Mouse (Mus musculus) cerebral cortex, adult 2 months (tissue): ENCODE results near the gene Sltm.

Source experiments
- WGBS: fragments of 180-500 bp; shearing (Covaris S2); methylation state at CpG from one replicate; pipeline ENCODE4 v1.1.7; 2018; 5-methylcytosine and 5-hydroxymethylcytosine counted together

Sltm gene

DNA sequence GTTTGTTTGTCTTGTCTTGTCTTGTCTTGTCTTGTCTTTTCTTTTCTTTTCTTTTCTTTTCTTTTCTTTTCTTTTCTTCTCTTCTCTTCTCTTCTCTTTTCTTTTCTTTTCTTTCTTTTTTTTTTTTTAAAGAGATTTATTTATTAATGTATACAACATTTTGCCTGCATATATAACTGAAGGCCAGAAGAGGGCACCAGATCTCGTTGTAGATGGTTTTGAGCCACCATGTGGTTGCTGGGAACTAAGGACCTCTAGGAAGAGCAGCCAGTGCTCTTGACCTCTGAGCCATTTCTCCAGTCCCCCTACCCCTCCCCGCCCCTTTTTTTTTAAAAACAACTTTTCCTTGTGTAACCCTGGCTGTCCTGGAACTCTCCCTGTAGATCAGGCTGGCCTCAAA is 9.7 kb downstream of the Sltm start:
- WGBS: 98% methylated on average over 2 of the region's 2 CpGs

DNA sequence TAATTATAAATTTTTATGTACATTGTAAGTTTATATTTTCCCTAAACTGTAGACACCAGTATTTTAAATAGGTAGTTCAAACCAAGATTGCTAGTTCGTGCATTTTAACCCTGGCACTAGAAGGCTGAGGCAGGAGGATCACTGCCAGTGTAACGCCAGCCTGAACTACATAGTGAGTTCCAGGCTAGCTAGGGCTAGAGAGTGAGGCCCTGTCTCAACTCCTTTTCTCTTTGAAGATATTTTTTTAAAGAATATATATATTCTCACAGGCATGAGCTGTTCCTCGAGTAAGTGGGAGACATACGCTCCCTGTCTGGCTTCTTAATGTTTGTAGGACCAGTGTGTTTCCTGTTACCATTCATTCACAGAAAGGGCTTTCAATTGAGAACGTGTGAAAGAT is 14.2 kb downstream of the Sltm start:
- WGBS: 71% methylated on average over 5 of the region's 5 CpGs

DNA sequence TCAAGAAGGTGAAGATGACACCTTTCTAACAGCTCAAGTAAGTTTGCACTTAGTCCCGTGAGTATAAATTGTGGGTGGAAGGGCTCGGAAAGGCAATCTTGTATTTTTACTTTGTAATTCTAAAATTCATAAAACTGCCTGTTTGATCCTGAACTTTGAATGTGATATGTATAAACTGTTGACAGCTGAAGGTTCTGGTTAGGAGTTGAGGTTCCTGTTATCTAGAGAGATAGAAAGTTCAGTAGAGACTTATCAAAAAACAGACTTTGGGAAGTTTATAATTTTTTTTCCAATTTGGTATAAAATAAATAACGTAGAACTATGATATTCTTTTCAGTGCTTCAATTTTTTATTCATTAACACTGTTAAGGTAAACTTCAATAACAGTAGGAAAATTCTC is 20.3 kb downstream of the Sltm start:
- 87% methylated on average over 3 of the region's 3 CpGs for WGBS

DNA sequence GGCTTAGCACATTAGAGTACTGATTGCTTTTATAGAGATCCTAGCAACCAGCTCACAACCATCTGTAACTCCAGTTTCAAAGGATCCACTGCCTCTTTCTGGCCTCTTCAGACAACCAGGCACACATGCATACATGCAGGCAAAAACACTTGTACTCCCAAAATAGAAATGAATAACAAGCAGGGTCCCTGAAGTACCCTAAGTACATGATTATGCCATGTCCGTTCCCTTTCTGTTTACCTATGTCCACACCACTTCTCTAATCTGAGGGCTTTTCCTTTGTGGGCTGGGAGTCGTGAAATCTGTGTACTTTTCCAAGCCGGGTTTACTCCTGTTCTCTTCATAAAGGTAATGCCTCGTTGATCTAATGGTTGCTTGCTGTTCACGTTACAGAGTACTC is 25.1 kb downstream of the Sltm start:
- 76% methylated on average over 5 of the region's 5 CpGs for WGBS

DNA sequence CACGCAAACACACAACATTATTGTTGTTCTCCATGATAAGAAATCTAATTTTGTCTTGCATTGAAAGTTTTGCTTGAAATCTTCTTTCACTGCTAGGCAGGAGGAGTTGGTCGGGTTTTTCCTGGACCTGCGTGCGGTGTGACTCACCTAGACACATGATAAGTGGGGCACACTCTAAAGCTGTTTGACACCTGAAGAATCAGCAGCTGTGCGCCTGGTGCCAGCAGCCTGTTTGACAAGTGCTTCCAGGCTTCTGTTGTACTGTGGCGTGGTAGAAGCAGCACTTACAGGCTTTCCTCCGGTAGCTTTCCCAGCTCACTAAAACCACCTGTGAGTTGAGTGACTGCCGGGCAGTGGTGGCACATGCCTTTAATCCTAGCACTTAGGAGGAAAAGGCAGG is 27.8 kb downstream of the Sltm start:
- 64% methylated on average over 8 of the region's 8 CpGs for WGBS

DNA sequence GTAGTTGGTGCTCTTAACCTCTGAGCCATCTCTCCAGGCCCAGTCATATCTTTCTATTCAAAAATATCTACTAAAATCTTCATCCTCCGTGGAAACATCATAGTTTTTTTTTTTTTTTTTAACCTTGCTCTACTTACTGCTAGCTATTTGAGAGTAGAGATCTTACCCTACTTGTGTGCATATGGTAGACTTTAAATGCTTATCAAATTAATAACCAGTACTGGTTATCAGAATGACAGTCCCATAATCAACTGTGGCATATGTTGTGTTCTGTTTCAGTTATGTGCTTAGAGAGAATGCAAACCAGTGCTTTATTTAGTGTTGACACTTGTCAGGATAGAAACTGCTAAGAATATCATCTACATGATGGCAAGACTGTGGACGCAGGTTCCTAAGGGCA is 35.6 kb downstream of the Sltm start:
- WGBS: 68% methylated on average over 2 of the region's 2 CpGs

DNA sequence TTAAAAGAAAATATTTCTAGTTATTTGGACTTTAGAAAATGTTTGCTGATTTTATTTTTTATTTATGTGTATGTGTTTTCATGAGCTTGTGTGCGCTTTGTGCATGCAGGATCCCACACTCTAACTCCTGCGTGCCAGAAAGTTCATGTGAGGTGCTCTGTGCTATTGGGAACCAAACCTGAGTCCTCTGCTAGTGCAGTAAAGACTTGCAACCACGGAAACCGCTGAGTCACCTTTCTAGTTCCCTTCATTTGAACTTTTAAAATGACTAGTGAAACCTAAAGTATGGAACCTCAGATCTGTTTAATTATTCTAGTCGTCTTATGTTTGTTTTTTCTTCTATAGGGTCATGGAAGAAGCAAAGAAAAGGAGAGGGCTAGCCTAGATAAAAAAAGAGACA is 38.4 kb downstream of the Sltm start:
- WGBS: 84% methylated on average over 5 of the region's 5 CpGs

DNA sequence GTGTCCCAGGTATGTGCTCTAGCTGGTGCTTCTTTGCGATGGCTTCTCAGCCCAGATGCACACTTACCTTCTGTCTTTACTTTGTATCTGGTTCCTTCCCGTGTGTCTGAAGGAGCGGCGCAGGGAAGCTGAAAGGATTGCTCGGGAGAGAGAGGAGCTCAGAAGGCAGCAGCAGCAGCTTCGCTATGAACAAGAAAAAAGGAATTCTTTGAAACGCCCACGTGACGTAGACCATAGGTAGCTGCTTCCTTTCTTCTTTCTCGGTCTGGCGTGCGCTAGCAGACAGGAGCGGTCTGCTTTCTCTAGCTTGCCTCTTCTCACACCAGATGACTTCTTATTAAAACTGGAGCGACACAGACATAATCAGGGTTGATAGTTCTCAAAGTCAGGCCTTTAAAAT is 42.1 kb downstream of the Sltm start:
- 67% methylated on average over 14 of the region's 14 CpGs for WGBS

DNA sequence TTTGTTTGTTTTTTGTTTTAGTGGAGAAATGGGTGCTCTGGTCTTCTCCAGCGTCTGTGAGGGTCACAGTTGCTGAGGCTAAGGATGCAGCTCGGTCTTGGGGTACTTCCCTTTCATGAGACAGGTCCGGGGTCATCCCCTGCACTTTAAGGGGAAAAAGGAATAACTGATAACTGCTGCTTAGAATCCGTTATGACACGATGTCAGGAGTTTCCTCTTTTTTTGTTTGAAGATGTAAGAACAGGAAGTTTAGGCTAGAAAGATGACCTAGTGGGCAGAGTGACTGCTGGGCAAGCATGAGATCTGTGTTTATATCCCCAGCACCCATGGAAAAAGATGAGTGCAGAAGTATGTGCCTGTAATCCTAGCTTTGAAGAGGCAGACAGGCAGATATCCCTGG is 42.6 kb downstream of the Sltm start:
- 83% methylated on average over 5 of the region's 5 CpGs for WGBS

DNA sequence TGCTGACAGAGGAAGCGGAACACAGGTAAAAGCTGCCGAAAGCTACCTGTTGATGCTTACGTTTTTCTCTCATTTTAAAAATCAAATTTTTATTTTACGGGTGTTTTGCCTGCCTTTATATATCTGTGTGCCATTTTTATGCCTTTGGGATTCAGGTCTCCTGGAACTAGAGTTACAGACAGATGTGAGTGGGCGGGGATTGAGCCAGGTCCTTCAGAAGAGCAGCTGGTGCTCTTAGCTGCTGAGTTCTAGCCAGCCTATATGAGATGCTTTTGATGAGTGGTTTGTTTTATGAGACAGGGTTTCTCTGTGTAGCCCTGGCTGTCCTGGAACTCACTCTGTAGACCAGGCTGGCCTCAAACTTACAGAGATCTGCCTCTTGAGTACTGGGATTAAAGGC is 44.6 kb downstream of the Sltm start:
- WGBS: 71% methylated on average over 5 of the region's 5 CpGs

DNA sequence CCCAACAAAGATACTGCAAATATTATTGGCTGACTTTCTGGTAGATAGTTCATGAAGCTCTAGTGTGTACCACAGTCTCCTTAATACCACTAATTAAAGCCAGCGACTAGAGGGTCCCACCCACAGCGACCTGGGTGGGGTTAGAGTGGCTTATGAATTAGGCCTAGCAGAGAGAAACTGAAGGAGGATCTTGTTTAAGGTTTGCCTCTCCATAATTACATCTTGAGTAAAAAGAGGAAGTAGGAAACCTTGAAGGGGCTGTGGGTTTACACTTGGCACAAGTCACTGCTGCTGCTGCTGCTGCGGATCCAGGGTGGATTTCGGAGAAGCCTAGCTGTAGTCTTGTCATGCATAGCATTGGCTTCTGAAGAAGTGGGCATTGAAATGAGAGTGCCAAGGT is 48.2 kb downstream of the Sltm start:
- 75% methylated on average over 4 of the region's 4 CpGs for WGBS

DNA sequence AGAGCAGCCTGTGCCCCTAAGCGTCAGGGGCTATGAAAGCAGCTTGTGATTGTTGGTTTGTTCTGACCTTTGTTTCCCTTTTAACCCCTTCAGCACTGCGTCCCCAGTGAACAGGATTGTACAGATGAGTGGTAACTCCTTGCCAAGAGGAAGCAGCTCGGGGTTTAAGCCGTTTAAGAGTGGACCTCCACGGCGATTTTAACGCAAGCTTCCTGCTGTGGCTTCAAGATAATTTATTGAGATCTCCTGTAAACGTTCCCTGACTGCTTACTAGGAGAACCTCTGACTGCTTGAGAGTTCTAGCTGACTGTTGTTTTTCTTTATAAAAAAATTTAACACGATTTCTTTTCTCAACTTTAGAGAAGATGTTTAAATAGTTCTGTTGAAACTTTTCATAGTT is 48.9 kb downstream of the Sltm start:
- 55% methylated on average over 9 of the region's 9 CpGs for WGBS

DNA sequence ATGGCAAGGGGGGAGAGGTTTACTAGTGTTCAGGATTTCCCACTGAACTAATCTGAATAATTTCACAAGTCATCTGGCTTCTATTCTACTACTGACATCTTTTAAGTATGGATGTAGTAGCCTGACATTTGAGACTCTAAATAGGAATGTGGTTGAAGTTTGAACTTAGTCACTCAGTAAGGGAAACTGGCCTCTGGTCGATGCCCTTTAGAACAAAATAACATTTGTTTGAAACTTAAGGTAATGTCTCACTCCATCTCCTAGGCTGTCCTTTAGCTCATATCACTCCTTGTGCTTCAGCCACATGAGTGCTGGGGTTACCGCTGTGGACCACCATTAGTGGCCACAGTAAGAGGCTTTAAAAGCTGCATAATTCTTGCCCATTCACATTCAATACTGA is 55.7 kb downstream of the Sltm start:
- WGBS: 93% methylated on average over 2 of the region's 2 CpGs

DNA sequence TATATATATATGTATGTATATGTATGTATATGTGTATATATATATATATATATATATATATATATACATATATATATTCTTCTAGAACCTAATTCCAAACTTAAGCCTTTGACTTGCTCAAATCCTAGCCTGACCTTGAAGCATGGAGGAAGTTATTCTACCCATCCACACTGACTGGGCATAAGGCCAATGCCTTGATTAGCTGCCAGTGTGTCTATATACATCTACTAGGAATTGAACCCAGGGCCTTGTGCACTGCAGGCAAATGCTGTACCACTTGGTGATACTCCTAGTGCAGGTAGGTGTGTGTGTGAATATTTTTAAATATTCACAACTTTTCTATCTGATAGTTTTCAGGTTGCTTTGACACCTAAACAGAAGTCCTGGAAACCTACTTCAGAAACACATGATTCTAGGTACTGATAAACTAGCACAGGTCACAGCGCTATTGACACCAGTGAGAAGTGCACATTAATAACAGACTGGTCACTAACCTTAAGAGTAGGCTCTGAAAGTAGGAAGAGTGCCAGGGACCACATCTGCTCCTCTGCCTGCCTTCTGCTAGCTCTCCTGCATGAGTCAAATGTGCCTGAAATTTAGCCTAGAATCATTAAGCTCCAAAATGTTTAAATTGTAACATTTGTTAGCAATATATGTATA is 59.8 kb downstream of the Sltm start:
- 97% methylated on average over 1 of the region's 1 CpGs for WGBS

DNA sequence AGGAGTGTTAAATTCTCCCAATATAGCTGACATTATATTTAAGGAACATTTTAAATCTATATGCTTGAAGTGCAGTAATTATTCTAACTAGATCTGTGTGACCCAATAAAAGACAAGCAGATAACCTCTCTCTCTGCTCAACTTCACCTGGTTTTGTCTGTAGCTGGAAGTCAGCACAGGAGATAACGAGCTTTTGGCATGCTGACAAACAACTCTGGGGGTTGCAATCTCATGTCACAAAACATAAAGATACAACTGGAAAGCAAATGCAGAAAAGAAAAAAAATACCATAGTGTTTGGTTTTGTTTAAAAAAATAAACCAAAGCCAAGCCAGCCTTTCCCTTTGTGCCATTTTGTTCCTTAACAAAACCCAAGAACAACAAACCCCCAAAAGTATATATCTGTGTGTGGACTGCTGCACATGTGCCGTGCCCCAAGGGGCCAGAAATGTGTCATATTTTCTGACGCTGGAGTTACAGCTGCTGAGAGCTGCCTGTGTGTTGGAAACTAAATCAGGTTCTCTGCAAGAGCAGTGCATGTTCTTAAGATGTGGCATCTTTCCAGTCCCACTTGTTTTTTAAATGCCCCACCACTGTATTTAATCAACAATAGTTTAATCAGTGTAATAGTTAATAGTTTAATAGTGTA is 68.6 kb downstream of the Sltm start:
- 46% methylated on average over 3 of the region's 3 CpGs for WGBS

DNA sequence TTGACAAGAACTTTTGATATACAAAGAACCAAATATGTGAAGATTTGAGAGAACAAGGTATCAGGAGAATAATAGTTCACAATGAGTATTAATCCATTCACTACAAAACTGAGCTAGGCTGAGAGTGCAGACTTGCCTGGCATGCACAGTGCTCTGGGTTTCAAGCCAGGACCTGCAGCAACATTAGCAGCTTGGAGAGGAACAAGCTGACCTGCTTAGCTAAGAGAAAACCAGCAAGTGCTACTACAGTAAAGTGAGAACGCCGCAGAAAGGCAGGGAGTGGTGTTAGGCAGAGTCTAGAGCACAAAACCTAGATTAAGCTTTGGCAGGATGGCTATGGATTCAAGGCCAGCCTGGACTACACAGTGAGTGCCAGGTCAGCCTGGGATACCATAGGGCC is 87.2 kb downstream of the Sltm start:
- 53% methylated on average over 2 of the region's 2 CpGs for WGBS

DNA sequence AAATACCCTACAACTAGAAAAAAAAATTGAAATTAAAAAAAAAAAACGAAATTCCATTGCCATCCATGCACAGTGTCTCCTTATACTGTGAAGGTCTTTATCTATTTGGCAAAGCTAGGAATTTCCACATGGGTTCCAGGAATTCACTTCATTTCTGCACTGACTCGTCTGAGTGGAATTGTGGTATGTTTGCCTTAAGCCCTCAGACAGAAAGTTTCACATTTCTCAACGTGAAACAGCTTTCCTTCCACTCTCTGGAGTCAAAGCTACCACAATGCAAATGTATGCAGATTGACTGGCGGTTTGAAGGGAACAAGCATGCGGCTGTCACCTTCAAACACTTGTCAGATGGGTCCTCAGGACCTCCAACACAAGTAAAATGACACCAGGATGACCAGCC is 89.1 kb downstream of the Sltm start:
- WGBS: 35% methylated on average over 5 of the region's 5 CpGs

DNA sequence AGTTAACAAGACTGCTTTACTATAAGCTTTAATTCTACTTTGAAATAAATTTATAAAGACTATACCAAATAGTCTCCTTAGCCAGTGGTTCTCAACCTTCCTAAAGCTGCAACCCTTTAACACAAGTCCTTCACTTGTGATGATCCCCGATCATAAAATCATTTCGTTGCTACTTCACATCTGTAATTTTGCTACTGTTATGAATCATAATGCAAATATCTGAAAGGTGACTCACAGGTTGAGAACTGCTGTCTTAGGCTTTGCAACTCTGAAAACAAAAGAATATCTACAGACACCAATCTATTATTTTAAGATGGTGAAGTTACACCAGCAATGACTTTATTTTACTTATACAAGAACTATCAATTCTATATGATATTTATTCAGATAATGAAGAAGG is 94.2 kb downstream of the Sltm start:
- 83% methylated on average over 2 of the region's 2 CpGs for WGBS
